Mouse (Mus musculus) hindbrain, embryonic 12.5 days (tissue): Measurements from ENCODE around the gene Tpte. TPM values are rescaled to one million over a fixed set of nuclear protein-coding genes. Genes with fewer than 3 reads are reported as not detected.
"Not testable (repeated sequence)": the region's sequence is repeated elsewhere in the genome, so short reads cannot be mapped to it uniquely, and the experiment has no call there.

Experiments used
- ATAC-seq: fragments of 200-750 bp; cut with Nextera tagmentation; 2 replicates; pipeline ENCODE4 v1.8.0; 2017; ENCODE audit warnings: moderate TSS enrichment; ENCODE audit not compliant: low FRiP score
- H3K27ac ChIP-seq: fragments of 300-500 bp; sonication (generic); 2 replicates; pipeline ENCODE4 v1.5.1; 2016; ENCODE audit warnings: mild to moderate bottlenecking
- H3K27me3 ChIP-seq: fragments of 300-500 bp; sonication (generic); 2 replicates; pipeline ENCODE4 v1.6.1; 2016; ENCODE audit warnings: mild to moderate bottlenecking
- H3K36me3 ChIP-seq: fragments of 300-500 bp; sonication (generic); 2 replicates; pipeline ENCODE4 v1.6.1; 2016; ENCODE audit warnings: mild to moderate bottlenecking
- H3K4me1 ChIP-seq: fragments of 300-500 bp; sonication (generic); 2 replicates; pipeline ENCODE4 v1.6.1; 2016
- H3K4me2 ChIP-seq: fragments of 300-500 bp; sonication (generic); replicated peaks from 2 replicates; pipeline ENCODE4 v1.6.1; 2016; ENCODE audit warnings: mild to moderate bottlenecking
- H3K4me3 ChIP-seq: fragments of 300-500 bp; sonication (generic); 2 replicates; pipeline ENCODE4 v1.5.1; 2016; ENCODE audit warnings: mild to moderate bottlenecking
- H3K9ac ChIP-seq: fragments of 300-500 bp; sonication (generic); 2 replicates; pipeline ENCODE4 v1.6.1; 2016; ENCODE audit warnings: mild to moderate bottlenecking, moderate library complexity
- H3K9me3 ChIP-seq: fragments of 300-500 bp; sonication (generic); replicated peaks from 2 replicates; pipeline ENCODE4 v1.6.1; 2016; ENCODE audit warnings: mild to moderate bottlenecking
- WGBS: fragments of 180-500 bp; shearing (Covaris S2); methylation state at CpG from one replicate; pipeline ENCODE4 v1.1.7; 2016; 5-methylcytosine and 5-hydroxymethylcytosine counted together
- polyA plus RNA-seq: library from polyadenylated mRNA; unstranded; fragments of >200 nt; fragmentation: Nextera tagmentation; extraction: Ambion mirVana; gene quantifications from 2 replicates; pipeline ENCODE4 v1.2.1, GENCODE M21; 2016

Gene Tpte
- polyA plus RNA-seq, 1 experiment from 2014 or later, result not detected

DNA sequence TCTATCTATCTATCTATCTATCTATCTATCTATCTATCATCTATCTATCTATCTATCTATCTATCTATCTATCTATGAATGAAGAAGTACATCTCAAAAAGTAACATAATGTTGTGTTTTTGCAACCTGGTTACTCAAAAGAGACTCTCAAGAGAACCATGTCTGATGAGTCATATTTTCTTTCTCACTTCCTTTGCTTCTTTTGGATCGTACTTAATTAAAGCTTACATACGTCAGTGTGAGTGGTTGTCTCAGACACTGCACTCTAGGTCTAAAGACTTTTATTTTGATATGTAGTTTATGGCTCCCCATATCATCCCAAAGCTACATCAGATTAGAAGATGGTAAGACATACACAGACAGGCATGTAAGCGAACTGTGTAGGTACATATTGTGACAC, 10.1 kb upstream of the Tpte start:
- no peak overlapping the region for H3K4me3 ChIP-seq
- no peak for ATAC-seq
- 84% methylated on average over 3 of the region's 3 CpGs for WGBS
- no peaks in the 10 kb centered on the region for H3K27me3 ChIP-seq
- no peaks in the 10 kb centered on the region for H3K9me3 ChIP-seq
- no peak overlapping the region for H3K9ac ChIP-seq
- H3K4me1 ChIP-seq, result no peaks in the 10 kb centered on the region
- H3K27ac ChIP-seq, result no peak overlapping the region
- H3K4me2 ChIP-seq, result no peak overlapping the region
- H3K36me3 ChIP-seq, result no peaks in the 10 kb centered on the region

DNA sequence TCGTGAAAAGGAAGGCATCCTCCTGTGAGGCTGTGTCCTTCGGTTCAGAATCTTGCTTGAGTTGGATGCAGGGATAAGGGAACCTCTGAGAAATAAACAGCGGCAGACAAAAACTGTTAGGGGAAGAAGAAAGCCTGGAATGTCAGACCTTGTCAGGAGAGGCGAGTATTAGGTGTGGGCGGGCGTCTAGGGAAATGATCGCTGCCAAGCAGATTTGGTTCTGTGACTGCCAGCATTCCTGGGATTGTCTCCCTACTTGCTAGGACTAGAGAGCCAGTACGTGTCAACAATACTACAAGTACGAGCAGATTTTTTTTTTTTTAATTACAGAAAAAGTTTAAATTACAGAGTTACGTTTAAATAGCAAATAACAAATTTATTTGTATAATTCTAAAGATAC, 8.6 kb upstream of the Tpte start:
- Histone ChIP-seq H3K4me2 (no peak overlapping the region), H3K36me3 (no peaks in the 10 kb centered on the region), H3K27ac (no peak overlapping the region), H3K9ac (no peak overlapping the region), H3K27me3 (no peaks in the 10 kb centered on the region), H3K4me3 (no peak overlapping the region), H3K4me1 (no peaks in the 10 kb centered on the region), H3K9me3 (no peaks in the 10 kb centered on the region)
- ATAC-seq, result no peak
- WGBS, result 70% methylated on average over 10 of the region's 10 CpGs

DNA sequence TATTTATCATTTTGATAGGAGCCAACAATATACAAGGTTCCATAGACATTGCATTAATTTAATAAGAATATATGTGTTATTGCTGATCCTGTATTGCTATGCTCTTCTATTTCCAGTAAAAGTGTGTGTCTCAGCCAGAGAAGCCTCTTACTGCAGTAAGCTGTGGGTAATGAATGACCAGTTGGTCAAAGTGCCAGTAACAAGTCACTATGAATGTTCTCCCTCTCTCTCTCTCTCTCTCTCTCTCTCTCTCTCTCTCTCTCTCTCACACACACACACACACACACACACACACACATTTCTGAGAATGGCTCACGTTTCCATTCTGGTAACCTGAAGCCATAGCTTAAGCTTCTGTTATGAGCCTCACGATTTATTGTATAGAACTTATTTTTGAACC, 19.1 kb downstream of the Tpte start:
- Histone ChIP-seq H3K9me3 (no peaks in the 10 kb centered on the region), H3K36me3 (no peaks in the 10 kb centered on the region), H3K4me1 (peaks cover 5% of the 10 kb centered on the region), H3K4me2 (no peak overlapping the region), H3K9ac (no peak overlapping the region), H3K27me3 (no peaks in the 10 kb centered on the region), H3K4me3 (no peak overlapping the region), H3K27ac (no peak overlapping the region)
- no peak for ATAC-seq
- WGBS, result 51% methylated on average over 2 of the region's 2 CpGs

DNA sequence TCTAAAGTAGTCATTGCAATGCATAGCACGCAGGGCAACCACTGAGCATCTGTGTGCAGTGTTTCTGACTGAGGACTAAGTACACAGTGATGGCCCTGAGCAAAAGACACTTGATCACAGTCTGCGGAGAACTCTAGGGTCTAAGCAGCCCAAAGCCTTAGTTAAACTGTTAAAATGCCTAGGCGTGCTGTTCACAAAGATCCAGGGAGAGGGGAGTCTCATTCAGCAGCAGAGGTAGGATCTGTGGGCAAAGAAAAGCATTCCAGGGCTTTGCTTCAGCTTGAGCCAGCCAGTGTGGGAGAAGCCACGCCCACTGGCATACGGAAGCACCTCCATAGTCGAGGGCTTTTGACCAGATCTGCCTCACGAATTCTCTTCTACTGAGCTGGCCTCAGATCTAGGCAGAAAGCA, 19.7 kb downstream of the Tpte start:
- peak overlapping the region; percentile 46 for H3K4me2 ChIP-seq
- H3K36me3 ChIP-seq, result no peaks in the 10 kb centered on the region
- no peaks in the 10 kb centered on the region for H3K27me3 ChIP-seq
- H3K4me1 ChIP-seq, result peaks cover 5% of the 10 kb centered on the region
- ATAC-seq, result peak; percentile 84
- H3K4me3 ChIP-seq, result peak overlapping the region; percentile 10; the same call in 1 of the 2 replicates
- no peaks in the 10 kb centered on the region for H3K9me3 ChIP-seq
- no peak overlapping the region for H3K9ac ChIP-seq
- H3K27ac ChIP-seq, result no peak overlapping the region
- WGBS, result 15% methylated on average over 7 of the region's 7 CpGs

DNA sequence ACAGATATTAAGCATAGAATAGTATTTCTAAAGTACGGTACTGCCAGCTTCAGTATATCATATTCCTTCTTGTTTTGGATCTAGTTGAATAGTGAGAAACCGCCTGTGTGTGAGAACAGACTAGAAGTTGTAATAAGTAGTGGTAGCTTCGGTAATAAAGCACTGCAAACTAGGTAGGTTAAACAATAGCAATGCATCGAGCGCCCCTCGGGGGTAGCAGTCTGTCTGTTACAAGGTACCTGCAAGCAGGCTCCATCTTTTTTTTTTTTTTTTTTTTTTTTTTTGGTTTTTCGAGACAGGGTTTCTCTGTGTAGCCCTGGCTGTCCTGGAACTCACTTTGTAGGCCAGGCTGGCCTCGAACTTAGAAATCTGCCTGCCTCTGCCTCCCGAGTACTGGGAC, 20.8 kb downstream of the Tpte start:
- not testable (repeated sequence) for H3K36me3 ChIP-seq, H3K27me3 ChIP-seq, H3K9ac ChIP-seq, H3K4me2 ChIP-seq, ATAC-seq, H3K27ac ChIP-seq, H3K4me3 ChIP-seq, H3K9me3 ChIP-seq, H3K4me1 ChIP-seq
- WGBS, result 90% methylated on average over 9 of the region's 9 CpGs

DNA sequence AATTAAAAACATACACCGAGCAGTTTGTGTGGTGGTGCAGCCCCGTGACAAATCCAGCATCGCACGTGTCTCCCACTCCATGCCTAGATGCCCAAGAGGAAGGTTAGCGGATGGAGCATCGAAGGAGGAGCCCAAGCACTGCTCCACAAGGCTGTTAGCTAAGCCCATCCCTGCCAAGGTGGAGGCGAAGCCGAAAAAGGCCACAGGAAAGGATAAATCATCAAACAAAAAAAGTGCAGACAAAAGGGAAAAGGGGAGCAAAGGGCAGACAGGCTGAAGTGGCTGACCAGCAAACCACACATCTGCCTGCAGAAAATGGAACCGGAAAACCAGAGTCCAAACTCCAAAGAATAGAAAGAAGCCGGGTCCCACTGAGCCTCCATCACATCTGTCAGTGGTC, 23.8 kb downstream of the Tpte start:
- ATAC-seq, result no peak
- Histone ChIP-seq H3K36me3 (no peaks in the 10 kb centered on the region), H3K9ac (no peak overlapping the region), H3K9me3 (no peaks in the 10 kb centered on the region), H3K27ac (no peak overlapping the region), H3K4me2 (no peak overlapping the region), H3K4me3 (no peak overlapping the region), H3K4me1 (peaks cover 5% of the 10 kb centered on the region), H3K27me3 (no peaks in the 10 kb centered on the region)
- WGBS, result 79% methylated on average over 10 of the region's 10 CpGs

DNA sequence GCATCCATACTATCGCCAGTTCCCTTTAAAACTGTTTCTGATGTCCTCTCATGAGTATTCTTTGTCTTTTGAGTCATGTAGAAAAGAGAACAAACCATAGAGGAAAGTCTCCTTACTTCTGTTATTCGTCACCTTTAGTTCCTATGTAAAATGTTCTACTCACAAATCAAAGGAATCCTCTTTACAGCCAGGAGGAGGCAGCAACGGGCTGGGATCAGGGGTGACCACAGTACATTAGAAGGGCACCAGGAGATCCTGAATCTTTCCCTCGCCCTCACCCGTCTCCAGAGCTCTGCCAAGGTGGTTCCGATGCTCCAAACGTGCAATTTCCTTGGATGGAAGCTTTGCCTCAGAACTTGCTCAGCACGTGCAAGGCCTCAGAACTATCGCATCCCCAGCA, 28.2 kb downstream of the Tpte start:
- Histone ChIP-seq H3K27ac (no peak overlapping the region), H3K9me3 (no peaks in the 10 kb centered on the region), H3K27me3 (no peaks in the 10 kb centered on the region), H3K9ac (no peak overlapping the region), H3K36me3 (no peaks in the 10 kb centered on the region), H3K4me2 (no peak overlapping the region), H3K4me1 (no peaks in the 10 kb centered on the region), H3K4me3 (no peak overlapping the region)
- ATAC-seq, result no peak
- 73% methylated on average over 9 of the region's 9 CpGs for WGBS

DNA sequence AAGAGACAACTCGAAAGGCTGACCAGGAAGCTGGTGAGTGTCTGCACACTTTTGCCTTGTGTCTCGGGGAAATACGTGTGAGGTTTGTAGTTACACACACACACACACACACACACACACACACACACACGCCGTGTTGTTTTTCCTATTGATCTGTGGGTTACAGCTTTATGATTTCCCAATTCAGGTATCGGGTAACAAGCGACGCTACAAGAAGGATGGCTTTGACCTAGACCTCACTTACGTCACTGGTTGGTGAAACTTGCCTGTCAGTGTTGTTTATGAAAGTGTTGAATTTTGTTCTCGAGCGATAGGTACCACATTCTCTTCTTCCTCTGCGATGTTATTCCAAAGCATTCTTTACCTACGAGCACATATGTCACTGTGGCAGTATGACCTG, 52.2 kb downstream of the Tpte start:
- H3K4me3 ChIP-seq, result no peak overlapping the region
- H3K27me3 ChIP-seq, result no peaks in the 10 kb centered on the region
- 90% methylated on average over 13 of the region's 13 CpGs for WGBS
- no peak for ATAC-seq
- no peaks in the 10 kb centered on the region for H3K4me1 ChIP-seq
- no peak overlapping the region for H3K9ac ChIP-seq
- no peaks in the 10 kb centered on the region for H3K9me3 ChIP-seq
- no peak overlapping the region for H3K27ac ChIP-seq
- H3K4me2 ChIP-seq, result no peak overlapping the region
- no peaks in the 10 kb centered on the region for H3K36me3 ChIP-seq

DNA sequence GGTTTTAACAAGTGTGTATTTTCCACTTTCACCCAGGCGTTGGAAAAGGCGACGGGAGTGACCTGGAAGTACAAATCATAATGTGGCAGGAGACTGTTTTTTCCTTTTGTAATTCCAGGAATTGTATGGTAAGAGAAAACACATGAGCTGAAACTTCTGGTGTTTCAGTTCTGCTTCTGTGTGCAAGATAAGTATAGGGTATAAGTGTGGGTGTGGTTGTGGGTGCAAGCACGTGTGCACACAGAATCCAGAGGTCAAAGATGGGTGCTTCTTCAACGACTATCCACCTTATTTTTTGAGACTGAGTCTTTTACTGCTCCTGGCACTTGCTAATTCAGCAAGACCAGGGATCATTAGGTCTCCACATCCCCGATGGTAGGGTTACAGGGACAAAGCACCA, 76.1 kb downstream of the Tpte start:
- Histone ChIP-seq H3K4me1 (no peaks in the 10 kb centered on the region), H3K9ac (no peak overlapping the region), H3K4me2 (no peak overlapping the region), H3K9me3 (no peaks in the 10 kb centered on the region), H3K27me3 (no peaks in the 10 kb centered on the region), H3K4me3 (no peak overlapping the region), H3K27ac (no peak overlapping the region), H3K36me3 (no peaks in the 10 kb centered on the region)
- ATAC-seq, result no peak
- 92% methylated on average over 6 of the region's 6 CpGs for WGBS

DNA sequence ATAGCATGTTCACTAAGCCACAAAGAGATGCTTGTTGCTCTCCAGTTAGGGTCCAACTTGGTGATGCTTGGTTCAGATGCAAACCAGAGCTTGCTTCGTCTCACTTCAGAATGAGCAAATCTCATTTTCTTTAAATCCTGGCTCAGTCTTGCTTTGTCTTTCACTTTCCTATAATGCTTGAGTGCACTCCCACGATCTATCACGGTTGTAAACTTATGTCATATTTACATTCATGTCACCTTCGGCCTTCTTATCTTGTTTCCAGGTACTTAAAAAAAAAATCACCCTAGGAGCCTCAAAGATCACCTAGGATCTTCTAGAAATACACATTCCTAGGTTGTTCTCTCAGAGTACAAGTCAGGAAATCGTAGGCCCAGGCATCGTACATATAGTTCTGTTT, 76.6 kb downstream of the Tpte start:
- H3K27me3 ChIP-seq, result no peaks in the 10 kb centered on the region
- no peak overlapping the region for H3K27ac ChIP-seq
- no peak for ATAC-seq
- WGBS, result 91% methylated on average over 6 of the region's 6 CpGs
- no peaks in the 10 kb centered on the region for H3K4me1 ChIP-seq
- no peaks in the 10 kb centered on the region for H3K9me3 ChIP-seq
- no peak overlapping the region for H3K4me3 ChIP-seq
- no peak overlapping the region for H3K4me2 ChIP-seq
- H3K36me3 ChIP-seq, result no peaks in the 10 kb centered on the region
- H3K9ac ChIP-seq, result no peak overlapping the region

DNA sequence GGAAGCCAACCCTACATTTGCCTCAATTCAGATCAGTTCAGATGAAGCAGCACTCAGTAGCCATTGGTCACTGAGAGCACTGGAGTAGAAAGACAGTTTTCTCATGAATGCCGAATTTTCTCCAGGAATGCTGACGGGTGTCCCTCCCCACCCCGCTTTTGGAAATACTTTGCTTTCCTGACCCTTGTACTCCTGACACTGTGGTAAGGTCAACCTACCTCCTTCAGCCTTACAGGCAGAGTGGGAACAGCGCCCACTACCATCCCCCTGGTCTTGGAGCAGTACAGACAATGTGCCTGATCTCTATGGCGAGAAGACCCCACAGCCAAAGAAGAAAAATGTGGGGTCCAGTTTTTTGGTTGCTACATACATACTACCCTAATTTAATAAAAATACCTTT, 93.1 kb downstream of the Tpte start:
- Histone ChIP-seq H3K9ac (no peak overlapping the region), H3K36me3 (peaks cover 5% of the 10 kb centered on the region), H3K4me1 (no peaks in the 10 kb centered on the region), H3K27ac (no peak overlapping the region), H3K4me3 (no peak overlapping the region), H3K9me3 (no peaks in the 10 kb centered on the region), H3K4me2 (no peak overlapping the region), H3K27me3 (no peaks in the 10 kb centered on the region)
- 93% methylated on average over 5 of the region's 5 CpGs for WGBS
- no peak for ATAC-seq

DNA sequence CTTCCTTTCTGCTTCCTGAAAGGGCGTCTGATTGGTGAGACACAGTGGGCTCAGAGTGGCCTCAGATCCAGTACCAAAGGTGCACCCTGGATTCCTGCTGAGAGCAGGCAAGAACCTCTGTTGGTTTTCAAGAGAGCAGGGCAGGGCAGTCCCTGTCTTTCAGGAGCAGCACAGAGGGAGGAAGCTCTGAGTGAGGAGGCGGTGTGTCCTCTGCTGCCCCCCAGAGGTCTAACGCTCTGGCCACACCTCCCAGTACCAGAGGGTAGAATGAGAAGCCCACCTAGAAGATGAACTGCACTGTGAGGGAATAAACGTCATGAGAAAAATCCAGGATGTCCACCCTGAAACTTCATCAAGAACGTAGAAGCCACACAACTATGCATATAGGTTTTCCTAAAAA, 93.7 kb downstream of the Tpte start:
- Histone ChIP-seq H3K36me3 (peaks cover 11% of the 10 kb centered on the region), H3K4me3 (no peak overlapping the region), H3K9me3 (no peaks in the 10 kb centered on the region), H3K9ac (no peak overlapping the region), H3K27me3 (no peaks in the 10 kb centered on the region), H3K4me2 (no peak overlapping the region), H3K4me1 (no peaks in the 10 kb centered on the region), H3K27ac (no peak overlapping the region)
- 37% methylated on average over 5 of the region's 5 CpGs for WGBS
- peak; percentile 72 for ATAC-seq

DNA sequence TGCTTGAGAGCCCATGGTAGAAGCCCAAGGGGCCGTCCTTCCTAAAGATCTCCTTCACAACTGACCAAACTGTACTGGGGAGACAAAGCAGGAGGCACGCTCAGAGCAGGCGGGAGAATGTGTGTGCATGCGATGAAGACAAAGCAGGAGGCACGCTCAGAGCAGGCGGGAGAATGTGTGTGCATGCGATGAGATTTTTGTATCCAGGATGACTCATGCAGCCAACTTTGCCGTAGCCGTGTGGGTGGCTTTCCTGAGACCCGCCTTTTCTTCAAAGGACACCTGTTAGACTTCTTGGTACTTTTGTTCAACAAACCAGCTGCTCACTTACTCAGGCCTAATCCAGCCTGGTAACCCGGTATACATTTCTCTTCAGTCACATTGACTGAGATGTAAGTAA, 97.7 kb downstream of the Tpte start:
- no peak for ATAC-seq
- Histone ChIP-seq H3K27me3 (no peaks in the 10 kb centered on the region), H3K4me2 (no peak overlapping the region), H3K9ac (no peak overlapping the region), H3K36me3 (peaks cover 16% of the 10 kb centered on the region), H3K4me1 (no peaks in the 10 kb centered on the region), H3K27ac (no peak overlapping the region), H3K9me3 (no peaks in the 10 kb centered on the region), H3K4me3 (no peak overlapping the region)
- WGBS, result 95% methylated on average over 11 of the region's 11 CpGs
